Mouse (Mus musculus): Measurements from ENCODE around the gene Gm42878. TPM values are rescaled to one million over a fixed set of nuclear protein-coding genes. Genes with fewer than 3 reads are reported as not detected.

Gm42878 gene
- polyA plus RNA-seq, 1 experiment from 2014 or later: not detected

DNA sequence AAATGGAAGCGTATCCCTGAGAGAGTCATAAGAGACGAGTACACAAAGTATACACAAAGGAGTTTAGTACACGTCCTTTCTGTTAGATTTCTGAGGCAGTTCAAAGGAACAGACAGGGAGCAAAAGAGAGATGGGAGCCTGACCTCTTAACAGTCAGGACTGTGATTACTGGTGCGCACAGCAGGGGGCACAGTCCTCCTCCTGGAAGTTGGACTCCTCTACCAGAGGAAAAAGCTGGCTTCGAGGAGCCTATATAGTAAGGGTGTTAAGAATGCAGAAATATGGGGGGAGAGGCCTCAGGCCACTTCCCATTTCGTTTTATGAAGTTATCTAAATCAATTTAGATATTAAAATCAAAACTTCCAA, 1.2 kb upstream of the Gm42878 start:
- Histone ChIP-seq H3K4me3 (peak overlapping the region; percentile 98), H3K4me1 (peaks cover 21% of the 10 kb centered on the region), H3K9ac (peak overlapping the region; percentile 99), H3K27ac (peak overlapping the region; percentile 96), H3K4me2 (peak overlapping the region; percentile 69), H3K36me3 (no peaks in the 10 kb centered on the region), H3K27me3 (no peaks in the 10 kb centered on the region), H3K9me3 (no peaks in the 10 kb centered on the region)
- no peak for ATAC-seq (ENCODE audit: insufficient number of reproducible peaks, low FRiP score, low TSS enrichment, low read depth)
- 27% methylated on average over 6 of the region's 6 CpGs for WGBS

DNA sequence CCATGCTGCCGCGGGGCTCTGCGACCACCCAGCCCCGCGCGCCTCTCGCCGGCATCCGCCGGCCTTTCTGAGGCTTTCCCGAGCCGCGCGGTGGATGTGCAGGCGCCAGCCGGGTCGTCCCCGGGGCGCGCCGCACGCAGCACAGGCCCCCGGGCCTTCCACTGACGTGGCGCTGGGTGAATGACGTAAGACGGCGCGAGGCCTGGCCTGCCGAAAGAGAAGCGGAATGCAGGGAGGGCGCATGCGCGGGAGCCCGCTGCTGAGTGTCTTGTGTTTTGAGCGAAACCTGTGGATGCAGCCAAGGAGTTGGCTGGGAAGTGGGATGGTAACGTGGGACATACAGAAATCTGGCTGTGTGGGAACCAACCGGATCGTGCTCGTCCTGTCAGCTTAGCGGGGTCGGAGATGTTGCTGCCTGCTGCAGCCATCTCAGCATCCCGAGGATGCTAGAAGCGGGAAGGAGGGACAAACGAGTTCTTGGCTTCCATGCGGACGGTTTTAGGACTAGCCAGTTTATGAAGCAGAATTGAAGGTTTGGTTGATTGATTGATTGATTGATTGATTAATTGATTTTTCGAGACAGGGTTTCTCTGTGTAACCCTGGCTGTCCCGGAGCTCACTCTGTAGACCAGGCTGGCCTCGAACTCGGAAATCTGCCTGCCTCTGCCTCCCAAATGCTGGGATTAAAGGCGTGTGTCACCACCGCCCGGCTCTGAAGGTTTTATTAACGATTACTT, 679 bp upstream of the Gm42878 start, which contains the start of gene Mapkapk5:
Gene Mapkapk5, minus strand, starts transcription at position 113 of the 737 bp plus-strand sequence.
- peak within 1 kb of the TSS; percentile 96 for H3K27ac ChIP-seq
- H3K9me3 ChIP-seq: no peaks in the 10 kb centered on the region
- H3K9ac ChIP-seq: peak within 1 kb of the TSS; percentile 99
- no peaks in the 10 kb centered on the region for H3K27me3 ChIP-seq
- WGBS: 2% methylated on average over 55 of the region's 55 CpGs
- no peaks in the 10 kb centered on the region for H3K36me3 ChIP-seq
- H3K4me2 ChIP-seq: peak within 1 kb of the TSS; percentile 69
- peak; percentile 89 for ATAC-seq (ENCODE audit: insufficient number of reproducible peaks, low FRiP score, low TSS enrichment, low read depth)
- peak within 1 kb of the TSS; percentile 98 for H3K4me3 ChIP-seq
- H3K4me1 ChIP-seq: peaks cover 21% of the 10 kb centered on the region

DNA sequence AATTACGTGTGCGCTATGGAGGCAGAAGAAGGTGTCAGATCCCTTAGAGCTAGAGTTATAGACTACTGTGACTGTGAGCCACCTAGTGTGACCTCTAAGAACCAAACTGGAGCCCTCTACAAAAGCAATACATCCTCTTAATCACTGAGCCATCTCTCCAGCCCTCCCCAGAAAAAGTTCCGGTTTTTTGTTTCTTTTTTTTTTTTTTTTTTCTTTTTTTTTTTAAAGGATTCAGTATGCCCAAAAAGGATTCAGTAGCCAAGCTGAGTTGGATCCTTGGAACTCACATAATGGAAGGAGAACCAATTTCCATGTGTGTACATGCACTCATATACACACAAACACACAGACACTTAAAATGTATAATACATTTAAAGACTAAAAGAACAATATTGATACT, 1.9 kb downstream of the Gm42878 start:
- ATAC-seq (ENCODE audit: insufficient number of reproducible peaks, low FRiP score, low TSS enrichment, low read depth): no peak
- Histone ChIP-seq H3K27me3 (no peaks in the 10 kb centered on the region), H3K4me2 (no peak overlapping the region), H3K4me3 (no peak overlapping the region), H3K27ac (no peak overlapping the region), H3K36me3 (peaks cover 3% of the 10 kb centered on the region; the same call in 1 of the 2 replicates), H3K9me3 (no peaks in the 10 kb centered on the region), H3K9ac (no peak overlapping the region), H3K4me1 (peaks cover 21% of the 10 kb centered on the region)
- 82% methylated on average over 3 of the region's 3 CpGs for WGBS

DNA sequence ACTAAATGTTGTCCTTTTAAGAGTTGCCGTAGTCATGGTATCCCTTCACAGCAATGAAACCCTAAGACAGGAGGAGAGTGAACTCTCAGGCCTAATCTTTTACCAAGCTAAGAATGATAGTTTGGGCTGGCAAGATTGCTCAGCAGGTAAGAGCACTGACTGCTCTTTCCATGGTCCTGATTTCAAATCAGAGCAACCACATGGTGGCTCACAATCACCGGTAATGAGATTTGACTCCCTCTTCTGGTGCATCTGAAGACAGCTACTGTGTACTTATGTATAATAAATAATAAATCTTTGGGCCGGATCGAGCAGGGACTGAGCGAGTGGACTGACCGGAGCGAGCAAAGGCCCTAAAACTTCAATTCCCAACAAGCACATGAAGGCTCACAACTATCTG, 4.0 kb downstream of the Gm42878 start:
- Histone ChIP-seq H3K4me1 (peaks cover 17% of the 10 kb centered on the region), H3K4me2 (no peak overlapping the region), H3K9me3 (no peaks in the 10 kb centered on the region), H3K27me3 (no peaks in the 10 kb centered on the region), H3K4me3 (no peak overlapping the region), H3K9ac (no peak overlapping the region), H3K36me3 (peaks cover 23% of the 10 kb centered on the region), H3K27ac (no peak overlapping the region)
- no peak for ATAC-seq (ENCODE audit: insufficient number of reproducible peaks, low FRiP score, low TSS enrichment, low read depth)
- WGBS: 80% methylated on average over 7 of the region's 7 CpGs

DNA sequence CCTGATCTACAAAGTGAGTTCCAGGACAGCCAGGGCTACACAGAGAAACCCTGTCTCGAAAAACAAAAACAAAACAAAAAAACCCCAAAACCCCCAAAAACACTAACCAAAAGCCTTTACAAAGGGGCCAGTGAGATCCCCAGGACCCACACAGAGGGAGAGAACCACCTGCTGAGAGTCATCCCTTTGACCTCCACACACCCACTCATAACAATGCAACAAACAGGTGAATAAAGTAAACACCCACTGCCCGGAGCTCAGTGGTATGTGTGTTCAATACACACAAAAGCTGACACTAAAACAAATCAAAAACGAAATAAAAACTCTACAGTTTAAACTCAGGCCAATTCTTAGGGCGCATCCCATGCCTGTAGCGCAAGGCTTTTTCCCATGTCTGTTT, 5.2 kb downstream of the Gm42878 start:
- 90% methylated on average over 5 of the region's 5 CpGs for WGBS
- ATAC-seq (ENCODE audit: insufficient number of reproducible peaks, low FRiP score, low TSS enrichment, low read depth): no peak
- H3K27ac ChIP-seq: no peak overlapping the region

DNA sequence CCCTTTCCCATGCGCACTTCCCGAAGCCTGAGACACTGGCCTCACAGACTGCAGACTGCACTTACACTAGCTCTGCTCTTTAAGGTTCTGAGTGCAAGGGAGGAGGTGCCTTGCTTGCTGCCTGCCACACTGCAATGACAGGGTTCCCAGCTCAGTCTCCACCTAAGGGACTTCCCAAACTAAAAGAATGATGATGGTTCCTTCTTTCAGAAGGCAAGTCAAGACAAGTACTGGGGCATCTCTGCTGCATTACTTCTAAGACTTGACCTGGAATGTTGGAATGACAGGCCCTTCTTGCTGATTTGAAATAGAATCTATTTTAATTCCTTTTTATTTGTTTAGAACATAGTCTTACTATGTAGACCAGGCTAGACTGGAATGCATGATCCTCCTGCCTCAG, 7.7 kb downstream of the Gm42878 start:
- no peaks in the 10 kb centered on the region for H3K27me3 ChIP-seq
- no peak overlapping the region for H3K4me2 ChIP-seq
- no peak overlapping the region for H3K9ac ChIP-seq
- no peaks in the 10 kb centered on the region; the same call in 1 of the 2 replicates for H3K4me1 ChIP-seq
- 75% methylated on average over 2 of the region's 2 CpGs for WGBS
- peaks cover 56% of the 10 kb centered on the region for H3K36me3 ChIP-seq
- no peak for ATAC-seq (ENCODE audit: insufficient number of reproducible peaks, low FRiP score, low TSS enrichment, low read depth)
- no peak overlapping the region for H3K27ac ChIP-seq
- no peak overlapping the region for H3K4me3 ChIP-seq
- no peaks in the 10 kb centered on the region for H3K9me3 ChIP-seq

More for the DNA sequence above, 5.2 kb downstream of the Gm42878 start:
- H3K4me1 ChIP-seq: peaks cover 17% of the 10 kb centered on the region
- H3K9me3 ChIP-seq: no peaks in the 10 kb centered on the region
- no peak overlapping the region for H3K9ac ChIP-seq
- H3K27me3 ChIP-seq: no peaks in the 10 kb centered on the region
- H3K4me2 ChIP-seq: no peak overlapping the region
- H3K4me3 ChIP-seq: no peak overlapping the region
- H3K36me3 ChIP-seq: peaks cover 34% of the 10 kb centered on the region

DNA sequence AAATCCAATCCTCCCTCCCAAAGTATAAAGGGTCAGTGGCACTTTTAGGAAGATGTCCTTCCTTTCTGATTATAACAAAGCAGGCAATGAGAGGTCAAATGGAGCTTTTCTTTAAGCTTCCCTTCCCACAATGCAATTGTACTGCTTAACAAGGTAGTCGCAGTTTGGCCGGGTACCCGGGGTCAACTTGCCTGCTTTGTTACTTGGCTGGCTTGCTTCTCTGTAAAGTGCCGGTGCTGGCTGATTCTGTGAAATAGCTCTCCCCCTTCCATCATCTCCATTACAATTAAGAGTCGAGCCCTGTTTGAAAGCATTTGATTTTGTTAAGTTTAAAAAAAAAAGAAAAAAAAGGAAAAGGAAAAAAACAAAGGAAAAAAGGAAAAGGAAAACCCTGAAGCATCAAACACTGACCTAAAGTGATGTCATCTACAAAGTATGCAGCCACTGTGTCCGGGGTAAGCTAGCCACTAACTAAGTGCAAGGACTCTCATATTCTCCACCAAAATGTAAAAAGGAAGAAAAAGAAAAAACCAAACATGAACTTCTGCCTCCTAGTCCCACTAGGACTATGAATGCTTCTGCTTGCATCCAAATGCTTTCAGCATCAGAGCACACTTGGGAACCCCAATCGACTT, 8.2 kb downstream of the Gm42878 start:
- Histone ChIP-seq H3K4me1 (no peaks in the 10 kb centered on the region), H3K9me3 (no peaks in the 10 kb centered on the region), H3K36me3 (peaks cover 62% of the 10 kb centered on the region), H3K27me3 (no peaks in the 10 kb centered on the region), H3K27ac (no peak overlapping the region), H3K4me2 (no peak overlapping the region), H3K4me3 (no peak overlapping the region), H3K9ac (no peak overlapping the region)
- WGBS: 78% methylated on average over 7 of the region's 7 CpGs
- ATAC-seq (ENCODE audit: insufficient number of reproducible peaks, low FRiP score, low TSS enrichment, low read depth): no peak

DNA sequence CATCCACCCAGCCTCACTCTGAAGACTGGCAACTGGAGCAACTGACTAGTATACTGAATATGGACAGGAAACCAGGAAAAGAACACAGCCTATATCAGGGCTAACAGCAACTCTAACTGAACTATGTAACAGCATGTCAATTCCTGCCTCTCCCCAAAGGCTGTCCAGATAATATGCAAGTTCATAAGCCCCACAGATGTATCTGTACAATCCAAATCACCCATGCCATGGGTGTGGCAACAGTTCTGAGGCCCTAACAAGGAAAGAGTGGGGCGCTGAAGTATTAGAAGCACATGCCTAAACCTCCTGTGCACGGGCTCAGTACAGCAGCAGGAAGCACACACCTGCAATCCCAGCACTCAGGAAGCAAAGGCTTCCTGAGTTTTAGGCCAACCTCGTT, 10.2 kb downstream of the Gm42878 start:
- no peaks in the 10 kb centered on the region for H3K4me1 ChIP-seq
- no peak overlapping the region for H3K4me2 ChIP-seq
- peaks cover 77% of the 10 kb centered on the region for H3K36me3 ChIP-seq
- no peak for ATAC-seq (ENCODE audit: insufficient number of reproducible peaks, low FRiP score, low TSS enrichment, low read depth)
- H3K9ac ChIP-seq: no peak overlapping the region
- H3K4me3 ChIP-seq: no peak overlapping the region
- H3K9me3 ChIP-seq: no peaks in the 10 kb centered on the region
- H3K27ac ChIP-seq: no peak overlapping the region
- H3K27me3 ChIP-seq: no peaks in the 10 kb centered on the region
- WGBS: 92% methylated on average over 3 of the region's 3 CpGs

DNA sequence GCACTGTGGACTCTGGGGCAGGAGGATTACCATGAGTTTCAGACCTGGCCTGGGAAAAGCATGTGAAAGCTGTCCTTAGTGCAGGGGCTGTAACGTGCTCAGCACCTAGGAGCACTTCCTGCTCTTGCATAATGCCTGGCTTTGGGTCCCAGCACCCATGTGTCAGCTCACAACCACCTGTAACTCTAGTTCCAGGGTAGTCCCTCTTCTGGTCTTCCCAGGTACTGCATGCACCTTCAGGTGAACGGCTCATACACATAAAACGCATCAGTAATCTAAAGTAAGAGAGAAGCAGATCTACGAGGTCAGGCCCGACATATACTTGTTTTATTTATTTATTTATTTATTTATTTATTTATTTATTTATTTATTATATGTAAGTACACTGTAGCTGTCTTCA, 10.8 kb downstream of the Gm42878 start:
- ATAC-seq (ENCODE audit: insufficient number of reproducible peaks, low FRiP score, low TSS enrichment, low read depth): no peak
- Histone ChIP-seq H3K4me3 (no peak overlapping the region), H3K4me1 (no peaks in the 10 kb centered on the region), H3K27me3 (no peaks in the 10 kb centered on the region), H3K27ac (no peak overlapping the region), H3K4me2 (no peak overlapping the region), H3K36me3 (peaks cover 82% of the 10 kb centered on the region), H3K9me3 (no peaks in the 10 kb centered on the region), H3K9ac (no peak overlapping the region)
- 93% methylated on average over 5 of the region's 5 CpGs for WGBS

DNA sequence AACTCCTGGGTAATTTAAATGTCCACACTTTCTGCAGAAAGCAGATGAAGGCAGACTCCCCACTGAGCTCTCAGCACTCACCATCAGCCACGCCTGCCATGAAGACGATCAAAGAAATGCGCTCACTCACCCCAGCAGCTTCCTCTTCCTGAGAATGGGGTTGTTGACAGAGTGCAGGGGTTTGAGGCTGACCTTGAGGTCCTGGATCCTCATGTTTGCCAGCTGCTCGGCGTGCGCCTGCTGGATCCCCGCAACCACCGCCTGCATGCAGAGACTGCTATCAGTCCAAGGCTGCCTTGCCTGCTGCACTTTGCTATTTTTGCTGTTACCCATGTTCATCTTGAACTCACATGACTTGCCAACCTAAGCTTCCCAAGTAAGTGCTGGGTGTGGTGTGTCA, 18.3 kb downstream of the Gm42878 start:
- Histone ChIP-seq H3K27me3 (no peaks in the 10 kb centered on the region), H3K9me3 (no peaks in the 10 kb centered on the region), H3K36me3 (peaks cover 82% of the 10 kb centered on the region), H3K4me3 (no peak overlapping the region), H3K27ac (no peak overlapping the region), H3K4me2 (no peak overlapping the region), H3K9ac (no peak overlapping the region), H3K4me1 (no peaks in the 10 kb centered on the region)
- WGBS: 82% methylated on average over 8 of the region's 8 CpGs
- ATAC-seq (ENCODE audit: insufficient number of reproducible peaks, low FRiP score, low TSS enrichment, low read depth): no peak

DNA sequence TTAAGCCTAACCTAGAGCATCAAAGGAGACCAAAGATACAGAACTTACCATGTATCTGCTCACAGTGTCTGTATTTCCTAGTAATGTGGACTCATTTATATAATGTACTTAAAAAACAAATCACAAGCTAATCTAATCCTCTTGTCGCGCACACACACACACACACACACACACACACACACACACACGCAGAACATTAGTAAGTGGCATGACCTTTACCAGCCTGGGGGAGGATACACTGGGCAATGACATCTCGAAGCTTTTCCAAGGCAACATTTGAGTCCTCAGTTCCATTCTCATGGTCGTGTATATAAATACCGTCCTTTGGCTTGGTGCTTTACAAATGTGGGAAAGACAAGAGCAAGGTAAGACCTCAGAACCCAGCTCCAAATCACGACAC, 18.8 kb downstream of the Gm42878 start:
- H3K4me1 ChIP-seq: no peaks in the 10 kb centered on the region
- H3K36me3 ChIP-seq: peaks cover 83% of the 10 kb centered on the region
- WGBS: 81% methylated on average over 7 of the region's 7 CpGs
- no peak for ATAC-seq (ENCODE audit: insufficient number of reproducible peaks, low FRiP score, low TSS enrichment, low read depth)
- no peak overlapping the region for H3K4me2 ChIP-seq
- no peaks in the 10 kb centered on the region for H3K9me3 ChIP-seq
- H3K4me3 ChIP-seq: no peak overlapping the region
- H3K27me3 ChIP-seq: no peaks in the 10 kb centered on the region
- H3K27ac ChIP-seq: no peak overlapping the region
- no peak overlapping the region for H3K9ac ChIP-seq

DNA sequence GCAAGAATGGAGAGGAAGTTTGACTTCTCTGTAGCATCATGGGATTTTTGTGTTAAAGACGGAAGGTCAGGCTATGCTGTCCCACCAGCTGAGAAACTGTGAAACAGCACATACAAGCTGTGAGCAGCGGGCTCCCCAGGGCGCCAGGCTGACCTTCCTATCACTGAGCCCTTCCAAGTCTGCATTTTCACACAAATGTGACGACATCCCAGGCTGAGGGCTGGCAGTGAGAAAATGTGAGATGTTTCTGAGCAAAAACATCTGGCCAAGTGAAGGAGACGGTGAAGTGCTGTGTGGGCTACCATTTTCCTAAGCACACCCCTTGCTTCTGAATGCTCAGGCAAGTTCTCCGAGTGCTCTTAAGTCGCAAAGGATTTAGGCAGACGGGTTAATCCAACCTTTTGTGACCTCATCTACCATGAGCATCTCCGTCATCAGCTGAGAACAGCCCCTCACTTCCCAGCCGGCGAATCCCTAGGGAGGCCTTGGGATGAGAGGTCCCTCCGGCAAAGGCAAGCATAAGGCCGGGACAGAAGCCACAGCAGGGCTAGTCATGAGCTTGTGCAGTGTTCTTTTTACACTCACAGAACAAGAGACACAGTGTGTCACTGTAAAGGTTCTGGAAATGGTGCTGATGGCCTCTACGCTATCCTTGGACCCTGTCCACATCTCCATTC, 19.4 kb downstream of the Gm42878 start:
- Histone ChIP-seq H3K36me3 (peaks cover 83% of the 10 kb centered on the region), H3K9me3 (no peaks in the 10 kb centered on the region), H3K4me1 (no peaks in the 10 kb centered on the region), H3K27me3 (no peaks in the 10 kb centered on the region), H3K9ac (no peak overlapping the region), H3K27ac (no peak overlapping the region), H3K4me2 (no peak overlapping the region), H3K4me3 (no peak overlapping the region)
- ATAC-seq (ENCODE audit: insufficient number of reproducible peaks, low FRiP score, low TSS enrichment, low read depth): no peak
- 85% methylated on average over 14 of the region's 14 CpGs for WGBS
